Mouse (Mus musculus): ENCODE results near the gene Nphp4. TPM values are rescaled to one million over a fixed set of nuclear protein-coding genes. Genes with fewer than 3 reads are reported as not detected.

The Nphp4 gene
- polyA plus RNA-seq, 1 experiment from 2014 or later, result 4.5 TPM

GRCm38 (mm10) chr4:152447731-152448665 lies 28.5 kb upstream of the Nphp4 start:
- no peak overlapping the region for H3K9ac ChIP-seq (ENCODE audit: low read depth, low read length)
- H3K9me3 ChIP-seq (ENCODE audit: control insufficient read depth, low read length), result no peaks in the 10 kb centered on the region
- no peak overlapping the region for H3K4me2 ChIP-seq (ENCODE audit: low read depth, low read length)
- no peak overlapping the region for H3K4me3 ChIP-seq (ENCODE audit: low read depth, low read length)
- DNase-seq (ENCODE audit: low spot score) (no peak), ATAC-seq (ENCODE audit: low read depth) (no peak)
- no peaks in the 10 kb centered on the region for H3K4me1 ChIP-seq (ENCODE audit: control insufficient read depth, insufficient read depth, low read length)
- no peaks in the 10 kb centered on the region for H3K27me3 ChIP-seq (replicated peaks; ENCODE audit: control insufficient read depth, insufficient read depth, low read length)
- H3K36me3 ChIP-seq (ENCODE audit: control insufficient read depth, insufficient read depth, low read length), result no peaks in the 10 kb centered on the region
- 85% methylated on average over 22 of the region's 22 CpGs for WGBS
- H3K27ac ChIP-seq (replicated peaks; ENCODE audit: low read depth, low read length), result no peak overlapping the region

GRCm38 (mm10) chr4:152448666-152449018 lies 27.9 kb upstream of the Nphp4 start:
- no peak overlapping the region for H3K4me2 ChIP-seq (ENCODE audit: low read depth, low read length)
- H3K27me3 ChIP-seq (replicated peaks; ENCODE audit: control insufficient read depth, insufficient read depth, low read length), result no peaks in the 10 kb centered on the region
- WGBS, result 54% methylated on average over 8 of the region's 8 CpGs
- ATAC-seq (ENCODE audit: low read depth) (no peak; the same call in 1 of the 2 replicates), DNase-seq (ENCODE audit: low spot score) (no peak)
- H3K9ac ChIP-seq (ENCODE audit: low read depth, low read length), result no peak overlapping the region
- H3K4me3 ChIP-seq (ENCODE audit: low read depth, low read length), result no peak overlapping the region
- no peaks in the 10 kb centered on the region for H3K4me1 ChIP-seq (ENCODE audit: control insufficient read depth, insufficient read depth, low read length)
- H3K36me3 ChIP-seq (ENCODE audit: control insufficient read depth, insufficient read depth, low read length), result no peaks in the 10 kb centered on the region
- no peak overlapping the region for H3K27ac ChIP-seq (replicated peaks; ENCODE audit: low read depth, low read length)
- no peaks in the 10 kb centered on the region for H3K9me3 ChIP-seq (ENCODE audit: control insufficient read depth, low read length)

GRCm38 (mm10) chr4:152451371-152451770 lies 25.1 kb upstream of the Nphp4 start:
- H3K27ac ChIP-seq (replicated peaks; ENCODE audit: low read depth, low read length), result no peak overlapping the region
- no peaks in the 10 kb centered on the region for H3K27me3 ChIP-seq (replicated peaks; ENCODE audit: control insufficient read depth, insufficient read depth, low read length)
- no peaks in the 10 kb centered on the region for H3K36me3 ChIP-seq (ENCODE audit: control insufficient read depth, insufficient read depth, low read length)
- no peak overlapping the region for H3K4me3 ChIP-seq (ENCODE audit: low read depth, low read length)
- no peaks in the 10 kb centered on the region for H3K9me3 ChIP-seq (ENCODE audit: control insufficient read depth, low read length)
- H3K4me1 ChIP-seq (ENCODE audit: control insufficient read depth, insufficient read depth, low read length), result no peaks in the 10 kb centered on the region
- H3K9ac ChIP-seq (ENCODE audit: low read depth, low read length), result no peak overlapping the region
- no peak overlapping the region for H3K4me2 ChIP-seq (ENCODE audit: low read depth, low read length)
- DNase-seq (ENCODE audit: low spot score), result no peak
- WGBS, result 78% methylated on average over 6 of the region's 6 CpGs
- no peak for ATAC-seq (ENCODE audit: low read depth)

- DNase-seq (ENCODE audit: low spot score), result peak; percentile 28
- no peak for ATAC-seq (ENCODE audit: low read depth)
- 51% methylated on average over 10 of the region's 10 CpGs for WGBS
These were observed 23.4 kb upstream of the Nphp4 start for GRCm38 (mm10) chr4:152453079-152453478.

GRCm38 (mm10) chr4:152454153-152454552 lies 22.4 kb upstream of the Nphp4 start:
- Histone ChIP-seq H3K4me2 (ENCODE audit: low read depth, low read length) (no peak overlapping the region), H3K9me3 (ENCODE audit: control insufficient read depth, low read length) (no peaks in the 10 kb centered on the region), H3K27me3 (replicated peaks; ENCODE audit: control insufficient read depth, insufficient read depth, low read length) (no peaks in the 10 kb centered on the region), H3K9ac (ENCODE audit: low read depth, low read length) (no peak overlapping the region), H3K36me3 (ENCODE audit: control insufficient read depth, insufficient read depth, low read length) (no peaks in the 10 kb centered on the region), H3K4me3 (ENCODE audit: low read depth, low read length) (no peak overlapping the region), H3K4me1 (ENCODE audit: control insufficient read depth, insufficient read depth, low read length) (no peaks in the 10 kb centered on the region), H3K27ac (replicated peaks; ENCODE audit: low read depth, low read length) (no peak overlapping the region)
- DNase-seq (ENCODE audit: low spot score), result no peak
- no peak for ATAC-seq (ENCODE audit: low read depth)
- 89% methylated on average over 12 of the region's 12 CpGs for WGBS

More at GRCm38 (mm10) chr4:152453079-152453478, 23.4 kb upstream of the Nphp4 start:
- Histone ChIP-seq H3K4me3 (ENCODE audit: low read depth, low read length) (no peak overlapping the region), H3K27me3 (replicated peaks; ENCODE audit: control insufficient read depth, insufficient read depth, low read length) (no peaks in the 10 kb centered on the region), H3K27ac (replicated peaks; ENCODE audit: low read depth, low read length) (no peak overlapping the region), H3K9me3 (ENCODE audit: control insufficient read depth, low read length) (no peaks in the 10 kb centered on the region), H3K36me3 (ENCODE audit: control insufficient read depth, insufficient read depth, low read length) (no peaks in the 10 kb centered on the region), H3K4me2 (ENCODE audit: low read depth, low read length) (no peak overlapping the region), H3K9ac (ENCODE audit: low read depth, low read length) (no peak overlapping the region), H3K4me1 (ENCODE audit: control insufficient read depth, insufficient read depth, low read length) (no peaks in the 10 kb centered on the region)

GRCm38 (mm10) chr4:152456609-152457008 lies 19.9 kb upstream of the Nphp4 start:
- no peaks in the 10 kb centered on the region for H3K4me1 ChIP-seq (ENCODE audit: control insufficient read depth, insufficient read depth, low read length)
- no peaks in the 10 kb centered on the region for H3K36me3 ChIP-seq (ENCODE audit: control insufficient read depth, insufficient read depth, low read length)
- H3K9me3 ChIP-seq (ENCODE audit: control insufficient read depth, low read length), result no peaks in the 10 kb centered on the region
- no peak overlapping the region for H3K27ac ChIP-seq (replicated peaks; ENCODE audit: low read depth, low read length)
- no peaks in the 10 kb centered on the region for H3K27me3 ChIP-seq (replicated peaks; ENCODE audit: control insufficient read depth, insufficient read depth, low read length)
- no peak overlapping the region for H3K4me3 ChIP-seq (ENCODE audit: low read depth, low read length)
- no peak overlapping the region for H3K4me2 ChIP-seq (ENCODE audit: low read depth, low read length)
- DNase-seq (ENCODE audit: low spot score), result no peak
- WGBS, result 74% methylated on average over 18 of the region's 18 CpGs
- no peak overlapping the region for H3K9ac ChIP-seq (ENCODE audit: low read depth, low read length)
- ATAC-seq (ENCODE audit: low read depth), result no peak

GRCm38 (mm10) chr4:152457673-152458072 lies 18.8 kb upstream of the Nphp4 start:
- ATAC-seq (ENCODE audit: low read depth), result no peak
- H3K9me3 ChIP-seq (ENCODE audit: control insufficient read depth, low read length), result no peaks in the 10 kb centered on the region
- WGBS, result 74% methylated on average over 4 of the region's 4 CpGs

GRCm38 (mm10) chr4:152462516-152462915 lies 14.0 kb upstream of the Nphp4 start:
- H3K9ac ChIP-seq (ENCODE audit: low read depth, low read length), result no peak overlapping the region
- H3K36me3 ChIP-seq (ENCODE audit: control insufficient read depth, insufficient read depth, low read length), result no peaks in the 10 kb centered on the region
- no peak overlapping the region for H3K4me2 ChIP-seq (ENCODE audit: low read depth, low read length)
- no peak overlapping the region for H3K4me3 ChIP-seq (ENCODE audit: low read depth, low read length)
- DNase-seq (ENCODE audit: low spot score) (no peak), ATAC-seq (ENCODE audit: low read depth) (no peak)
- H3K27ac ChIP-seq (replicated peaks; ENCODE audit: low read depth, low read length), result no peak overlapping the region
- H3K9me3 ChIP-seq (ENCODE audit: control insufficient read depth, low read length), result no peaks in the 10 kb centered on the region
- H3K27me3 ChIP-seq (replicated peaks; ENCODE audit: control insufficient read depth, insufficient read depth, low read length), result no peaks in the 10 kb centered on the region
- no peaks in the 10 kb centered on the region for H3K4me1 ChIP-seq (ENCODE audit: control insufficient read depth, insufficient read depth, low read length)
- WGBS, result 73% methylated on average over 12 of the region's 12 CpGs

More at GRCm38 (mm10) chr4:152457673-152458072, 18.8 kb upstream of the Nphp4 start:
- H3K9ac ChIP-seq (ENCODE audit: low read depth, low read length), result no peak overlapping the region
- H3K27ac ChIP-seq (replicated peaks; ENCODE audit: low read depth, low read length), result no peak overlapping the region
- no peaks in the 10 kb centered on the region for H3K27me3 ChIP-seq (replicated peaks; ENCODE audit: control insufficient read depth, insufficient read depth, low read length)
- no peaks in the 10 kb centered on the region for H3K4me1 ChIP-seq (ENCODE audit: control insufficient read depth, insufficient read depth, low read length)
- H3K4me2 ChIP-seq (ENCODE audit: low read depth, low read length), result no peak overlapping the region
- H3K4me3 ChIP-seq (ENCODE audit: low read depth, low read length), result no peak overlapping the region
- H3K36me3 ChIP-seq (ENCODE audit: control insufficient read depth, insufficient read depth, low read length), result no peaks in the 10 kb centered on the region
- no peak for DNase-seq (ENCODE audit: low spot score)

- DNase-seq (ENCODE audit: low spot score), result no peak
- ATAC-seq (ENCODE audit: low read depth), result no peak
- no peak overlapping the region for H3K4me2 ChIP-seq (ENCODE audit: low read depth, low read length)
- no peak overlapping the region for H3K27ac ChIP-seq (replicated peaks; ENCODE audit: low read depth, low read length)
- no peaks in the 10 kb centered on the region for H3K9me3 ChIP-seq (ENCODE audit: control insufficient read depth, low read length)
- no peaks in the 10 kb centered on the region for H3K4me1 ChIP-seq (ENCODE audit: control insufficient read depth, insufficient read depth, low read length)
- H3K27me3 ChIP-seq (replicated peaks; ENCODE audit: control insufficient read depth, insufficient read depth, low read length), result no peaks in the 10 kb centered on the region
- no peaks in the 10 kb centered on the region for H3K36me3 ChIP-seq (ENCODE audit: control insufficient read depth, insufficient read depth, low read length)
- 92% methylated on average over 8 of the region's 9 CpGs for WGBS
- H3K9ac ChIP-seq (ENCODE audit: low read depth, low read length), result no peak overlapping the region
- no peak overlapping the region for H3K4me3 ChIP-seq (ENCODE audit: low read depth, low read length)
These were observed 13.4 kb upstream of the Nphp4 start for GRCm38 (mm10) chr4:152463147-152463546.

All from embryonic facial prominence, embryonic 14.5 days (tissue).